Mouse (Mus musculus): ENCODE measurements at regions not wholly inside any gene's neighbourhood (a gene's known extent, or its start where the extent isn't known, plus 50 kb on each side); places are given as distances from the start of the nearest gene placed in this dataset.

DNA sequence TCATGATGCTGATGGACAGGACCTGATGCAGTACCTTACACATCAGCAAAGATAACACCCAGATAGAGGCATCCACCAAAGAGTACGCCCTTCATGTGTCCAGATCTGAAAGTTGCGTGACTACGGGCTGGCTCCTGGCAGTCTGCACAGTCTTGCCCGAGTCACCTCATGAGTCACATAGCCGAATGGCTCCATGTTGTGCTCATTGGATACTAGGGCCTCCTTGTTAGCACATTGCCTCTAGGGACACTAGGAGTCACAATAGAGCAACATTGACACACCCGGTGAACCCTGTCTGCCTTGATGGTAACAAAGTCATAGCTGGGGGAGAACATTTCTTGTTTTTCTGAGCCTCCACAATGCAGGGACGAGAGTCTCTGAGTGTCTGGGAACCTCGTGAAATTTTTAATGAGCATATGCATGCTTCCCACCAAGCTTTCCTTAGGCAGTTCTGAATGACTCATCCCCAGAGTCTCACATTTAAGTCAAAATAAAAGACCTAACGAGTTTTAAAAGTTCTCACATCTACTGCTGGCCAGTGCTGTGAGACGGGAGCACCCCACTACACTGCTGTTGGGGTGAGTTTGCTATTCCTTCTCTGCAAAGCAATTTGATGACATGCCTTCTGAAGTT, 297.5 kb downstream of the Insig2 start:
- DNase-seq (ENCODE audit: extremely low read depth, low read depth, low spot score) = no peak

DNA sequence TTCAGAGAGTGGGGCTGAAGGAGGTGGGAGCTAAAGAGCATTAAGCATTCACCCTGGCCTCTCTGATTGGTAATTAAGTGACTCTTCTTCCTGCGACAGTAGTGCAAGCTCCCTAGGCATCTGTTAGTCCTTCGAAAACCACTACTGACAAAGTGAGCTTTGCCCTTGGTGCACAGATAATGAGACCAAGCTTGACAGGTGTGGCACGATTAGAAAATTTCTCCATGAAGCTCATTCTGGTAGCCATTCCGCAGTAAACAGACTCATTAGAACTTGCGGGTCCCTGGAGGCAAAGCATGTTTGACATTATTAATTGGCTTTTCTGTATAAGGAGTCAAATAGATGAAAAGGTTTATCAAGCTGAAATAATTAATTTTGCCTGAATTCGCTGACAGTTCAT, 285.8 kb downstream of the Insig2 start:
- no peak for DNase-seq (ENCODE audit: extremely low read depth, low read depth, low spot score)

DNA sequence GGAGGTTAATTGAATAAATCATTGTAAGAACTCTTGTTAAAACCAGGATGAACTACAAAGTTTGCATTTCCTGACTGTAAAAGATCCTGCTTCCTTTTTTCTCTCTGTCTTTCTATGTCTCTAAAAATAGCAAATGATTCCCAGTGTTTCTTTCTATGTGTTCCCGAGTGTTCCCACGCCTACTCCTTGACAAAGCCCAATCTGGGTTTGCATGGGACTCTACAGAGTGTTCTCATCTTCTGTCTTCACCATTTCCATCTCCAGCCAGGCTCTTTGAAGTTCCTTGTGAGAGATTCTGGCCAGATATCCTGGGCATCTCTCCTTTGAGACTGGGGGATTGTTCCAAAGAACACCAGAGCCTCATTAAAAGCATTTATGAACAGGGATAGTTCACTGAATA, 285.0 kb downstream of the Insig2 start:
- no peak for DNase-seq (ENCODE audit: extremely low read depth, low read depth, low spot score)

DNA sequence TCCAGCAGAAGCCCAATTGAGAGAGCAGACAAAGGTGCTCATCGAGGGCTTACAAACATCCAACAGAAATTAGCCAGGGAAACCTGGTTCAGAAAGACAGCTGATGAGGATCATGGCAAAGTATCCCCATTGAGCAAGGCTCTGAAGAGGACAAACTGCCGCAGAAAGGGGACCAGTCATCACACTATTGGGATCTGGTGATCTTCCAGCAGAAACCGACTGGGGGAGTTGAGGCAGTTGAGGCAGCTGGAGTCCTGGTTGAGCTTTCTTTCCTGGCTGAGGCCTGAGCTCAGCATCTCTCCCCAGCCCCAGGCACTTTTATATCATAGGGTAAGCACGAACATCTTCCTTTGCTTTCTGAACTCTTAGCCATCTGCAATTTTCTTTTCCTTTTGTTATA, 282.7 kb downstream of the Insig2 start:
- DNase-seq (ENCODE audit: extremely low read depth, low read depth, low spot score) = no peak

DNA sequence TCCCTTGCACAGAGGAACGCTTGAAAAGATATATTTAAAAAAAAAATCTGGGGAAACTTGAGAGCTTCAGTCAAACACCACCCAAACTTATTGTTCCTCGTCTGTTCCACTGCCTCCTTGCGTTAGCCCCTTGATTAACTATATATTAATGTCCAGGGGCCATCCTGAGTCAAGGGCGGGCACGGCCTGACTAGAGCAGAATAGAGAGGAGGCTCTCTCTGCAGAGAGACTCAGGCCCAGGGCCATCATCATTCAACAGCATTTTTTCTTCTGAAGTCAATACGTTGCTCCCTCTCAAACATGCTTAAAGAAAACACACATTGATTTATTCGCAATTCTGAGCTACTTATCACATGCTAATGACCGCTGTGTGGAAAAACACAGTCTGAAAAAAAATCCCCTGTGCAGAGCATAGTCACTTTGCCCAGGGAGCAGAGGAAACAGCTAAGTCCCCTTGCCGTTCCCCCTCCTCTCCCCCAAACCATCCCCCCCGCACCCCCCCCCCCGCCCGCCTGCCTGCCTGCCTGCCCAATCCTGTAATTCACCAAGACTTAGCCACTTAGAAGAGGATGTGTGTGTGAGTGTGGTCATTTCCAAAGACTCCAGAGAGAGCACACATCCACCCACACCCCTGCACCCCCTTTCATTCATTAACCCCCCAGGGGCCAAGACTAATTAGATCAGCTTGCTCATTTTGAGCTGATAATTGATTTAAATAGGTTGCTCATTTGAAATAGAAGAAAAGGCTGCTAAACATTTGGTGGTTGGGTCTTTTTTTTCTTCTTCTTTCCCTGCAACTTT, 281.5 kb downstream of the Insig2 start:
- no peak for DNase-seq (ENCODE audit: extremely low read depth, low read depth, low spot score)

DNA sequence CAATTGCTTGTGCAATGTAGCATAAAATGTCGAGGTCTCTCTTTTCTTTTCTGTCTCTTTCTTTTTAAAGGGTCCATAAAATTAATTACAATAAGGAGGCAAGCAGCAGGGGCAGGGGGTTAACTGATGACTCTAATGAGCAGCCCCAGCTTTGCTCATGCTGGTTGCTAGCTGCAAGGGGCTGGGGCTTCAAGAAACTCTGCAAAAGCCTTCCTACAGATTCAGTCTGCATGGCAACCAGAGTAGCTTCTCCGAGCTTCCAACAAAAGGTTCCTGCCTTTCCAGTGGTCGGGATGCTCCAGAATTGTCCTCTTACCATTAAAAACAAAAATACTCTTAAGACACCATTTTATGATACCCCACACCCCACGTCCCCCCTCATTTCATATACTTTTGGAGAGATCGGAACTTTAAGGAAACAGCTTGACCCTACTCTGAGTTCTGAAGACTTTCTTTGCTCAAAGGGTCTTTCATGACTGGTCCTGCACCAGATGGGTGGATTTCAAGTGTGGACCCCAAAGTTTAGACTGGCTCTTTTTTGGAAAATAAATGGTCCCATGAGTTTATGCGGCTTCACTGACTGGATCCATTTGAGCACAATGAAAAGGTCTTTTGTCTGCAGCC, 280.8 kb downstream of the Insig2 start:
- no peak for DNase-seq (ENCODE audit: extremely low read depth, low read depth, low spot score)

DNA sequence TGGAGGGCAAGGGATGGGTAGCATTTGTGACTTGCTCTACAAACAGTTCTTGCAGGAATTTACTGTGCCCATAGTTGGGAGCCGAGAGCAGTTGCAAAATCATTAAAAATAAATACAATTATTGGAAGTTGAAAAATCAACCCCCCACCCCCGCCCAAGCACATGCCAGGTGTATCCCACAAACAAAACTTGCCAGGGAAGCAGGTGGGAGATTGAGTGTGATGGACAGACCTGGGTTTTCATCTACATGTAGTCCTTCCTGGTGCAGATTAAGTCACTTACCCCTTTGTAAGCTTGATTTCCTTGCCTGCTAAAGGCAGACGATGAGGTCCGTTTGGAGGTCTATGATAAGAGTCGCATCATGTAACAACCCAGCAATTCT, 280.3 kb downstream of the Insig2 start:
- no peak for DNase-seq (ENCODE audit: extremely low read depth, low read depth, low spot score)

DNA sequence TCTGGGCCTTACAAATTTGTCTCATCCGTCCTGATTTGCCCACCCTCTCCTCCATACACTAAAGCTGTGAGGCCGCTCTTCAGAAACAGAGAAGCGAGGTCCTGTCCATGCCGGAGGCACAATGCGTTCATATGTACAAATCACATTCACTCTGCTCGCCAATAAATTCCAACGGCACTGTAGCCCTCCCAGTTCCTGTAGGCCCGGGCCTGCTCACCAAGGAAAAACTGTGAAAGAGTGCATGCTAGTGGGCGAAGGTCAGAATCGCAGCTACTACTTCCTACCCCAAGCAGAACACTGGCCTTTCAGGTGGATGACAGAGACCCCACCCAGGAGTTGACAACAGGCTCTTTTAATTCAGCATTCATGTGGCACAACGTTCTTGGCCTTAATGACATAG, 278.7 kb downstream of the Insig2 start:
- DNase-seq (ENCODE audit: extremely low read depth, low read depth, low spot score) = no peak

DNA sequence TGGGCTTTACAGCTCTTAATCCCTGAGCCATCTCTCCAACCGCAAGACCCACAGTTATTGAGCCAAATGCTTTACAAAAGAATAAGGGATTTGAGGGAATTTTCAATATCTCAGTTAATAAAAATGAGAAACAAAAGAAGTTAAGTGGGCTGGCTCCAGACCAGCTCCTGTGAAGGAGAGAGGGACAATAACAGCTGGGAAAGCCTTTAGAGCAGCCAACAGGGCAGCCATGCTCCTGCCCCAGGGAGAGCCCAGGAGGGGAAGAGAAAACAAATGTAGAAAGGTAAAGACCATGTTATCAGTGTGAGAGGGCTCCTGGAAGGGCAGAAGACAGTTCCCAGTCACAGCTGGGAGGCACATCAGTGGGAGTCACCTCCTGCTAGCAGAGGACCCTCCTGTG, 257.8 kb downstream of the Insig2 start:
- DNase-seq (ENCODE audit: extremely low read depth, low read depth, low spot score) = no peak

DNA sequence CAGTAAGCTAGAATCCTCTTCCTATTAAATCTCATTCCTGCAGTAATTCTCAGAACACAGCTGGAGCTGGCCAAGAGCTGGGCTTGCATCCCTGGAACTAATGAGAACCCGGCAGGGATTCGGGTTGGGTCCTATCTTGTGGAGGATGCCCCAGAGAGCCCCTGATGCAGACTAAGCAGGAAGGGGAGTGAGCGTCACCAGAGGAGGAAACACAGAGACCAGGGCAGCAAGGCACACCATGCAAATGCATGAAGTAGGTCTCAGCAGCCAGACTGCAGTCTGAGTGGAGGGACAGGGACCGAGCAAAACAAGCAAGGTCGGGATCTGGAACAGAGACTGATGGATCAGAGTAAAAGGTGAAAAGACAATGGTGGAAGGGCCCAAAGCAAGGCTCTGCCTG, 249.6 kb downstream of the Insig2 start:
- no peak for DNase-seq (ENCODE audit: extremely low read depth, low read depth, low spot score)

DNA sequence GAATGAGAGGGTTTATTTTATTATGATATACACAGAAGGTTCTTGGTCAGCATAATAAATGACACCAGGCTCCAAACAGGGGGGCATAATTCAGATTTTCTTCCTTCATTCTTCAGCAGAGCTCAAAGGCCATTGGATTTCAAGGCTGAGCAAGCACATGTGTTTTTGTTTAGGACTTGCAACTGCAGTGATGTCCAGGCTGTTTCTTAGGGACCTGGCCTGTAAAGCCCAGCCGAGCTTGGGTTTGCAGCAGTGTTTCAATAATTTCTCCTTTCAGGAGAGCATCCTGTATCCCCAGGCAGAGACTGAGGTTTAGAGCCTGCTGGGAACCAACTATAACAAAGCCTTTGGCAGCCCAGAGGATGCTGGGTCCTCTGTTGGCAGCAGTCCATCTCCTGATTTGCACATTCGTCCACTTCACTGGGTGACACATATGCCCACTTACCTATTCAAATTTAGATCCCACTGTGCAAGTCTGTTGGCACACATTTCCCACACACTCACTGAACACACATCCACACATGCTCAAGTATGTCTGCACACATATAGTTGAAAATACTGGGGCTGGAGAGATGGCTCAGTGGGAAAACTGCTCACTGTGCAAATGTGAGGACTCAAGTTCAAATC, 247.2 kb downstream of the Insig2 start:
- no peak for DNase-seq (ENCODE audit: extremely low read depth, low read depth, low spot score)

DNA sequence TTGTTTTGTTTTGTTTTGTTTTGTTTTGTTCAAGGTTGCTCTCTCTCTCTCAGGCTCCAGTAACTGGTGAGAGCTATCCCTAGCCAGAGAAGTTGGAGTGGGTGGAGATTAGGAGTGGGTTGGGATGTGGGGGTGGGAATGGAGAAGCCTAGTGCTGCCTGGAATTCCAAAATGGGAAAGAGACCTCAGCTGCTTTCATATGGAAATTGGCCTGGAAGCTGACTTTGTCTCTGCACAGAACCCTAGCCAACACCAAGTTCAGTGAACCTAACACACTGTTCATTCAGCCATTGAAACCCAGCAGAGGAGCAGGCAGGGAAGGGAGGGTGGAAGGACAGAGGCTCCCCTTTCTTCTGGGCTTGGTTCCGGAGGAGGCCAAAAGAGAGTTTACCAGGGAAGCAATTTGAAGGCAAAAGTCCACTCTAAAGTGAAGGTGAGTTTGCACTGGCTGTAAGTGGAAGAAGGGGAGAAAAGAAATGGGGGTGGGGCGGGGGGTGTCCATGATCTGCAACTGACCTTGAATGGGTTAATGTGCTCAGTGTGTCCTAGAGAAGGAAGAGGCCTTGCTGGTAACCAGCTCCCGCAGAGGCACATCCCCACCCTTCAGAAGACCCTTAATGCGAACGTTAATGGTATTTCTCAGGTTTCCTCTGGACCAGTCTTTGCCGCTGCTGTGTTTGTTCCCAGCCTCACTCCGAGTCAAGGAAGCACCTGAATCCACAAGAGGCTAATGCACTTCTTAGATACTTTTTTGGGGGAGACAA, 245.1 kb downstream of the Insig2 start:
- no peak for DNase-seq (ENCODE audit: extremely low read depth, low read depth, low spot score)

DNA sequence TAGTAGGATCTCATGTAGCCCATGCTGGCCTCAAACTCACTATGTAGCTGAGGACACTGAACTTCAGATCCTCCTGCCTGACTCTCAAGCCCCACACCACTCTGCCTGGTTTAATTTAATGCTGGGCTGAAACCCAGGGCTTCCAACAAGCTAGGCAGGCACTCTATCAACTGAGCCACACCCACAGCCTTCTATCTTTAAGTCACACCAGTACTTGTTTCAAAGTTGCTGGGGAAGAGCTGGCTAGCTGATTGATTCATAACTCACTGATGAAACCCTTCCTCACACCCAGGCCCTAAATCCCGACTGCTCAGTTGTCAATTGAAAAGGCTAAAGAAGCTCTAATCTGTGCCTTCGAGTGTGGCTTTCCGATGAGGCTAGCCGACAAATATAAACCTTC, 241.8 kb downstream of the Insig2 start:
- DNase-seq (ENCODE audit: extremely low read depth, low read depth, low spot score) = no peak

DNA sequence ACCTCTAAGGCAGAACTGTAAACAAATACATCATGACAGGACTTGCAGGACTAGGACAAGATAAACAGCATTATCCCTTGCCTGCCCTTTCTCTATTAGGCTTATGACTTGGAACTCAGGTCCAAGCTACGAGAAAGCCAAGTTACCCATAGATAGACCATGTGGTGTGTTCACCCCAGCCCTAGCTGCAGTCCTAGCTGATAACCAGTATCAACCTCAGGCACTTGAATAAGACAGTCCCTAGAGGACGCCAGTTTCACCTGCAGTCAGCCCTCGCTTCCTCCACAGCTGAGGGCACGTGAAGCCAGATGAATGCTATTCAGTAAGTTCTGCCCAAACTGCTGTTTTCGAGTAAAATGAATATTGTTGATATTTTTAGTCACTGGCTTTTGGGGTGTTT, 239.5 kb downstream of the Insig2 start:
- no peak for DNase-seq (ENCODE audit: extremely low read depth, low read depth, low spot score)

DNA sequence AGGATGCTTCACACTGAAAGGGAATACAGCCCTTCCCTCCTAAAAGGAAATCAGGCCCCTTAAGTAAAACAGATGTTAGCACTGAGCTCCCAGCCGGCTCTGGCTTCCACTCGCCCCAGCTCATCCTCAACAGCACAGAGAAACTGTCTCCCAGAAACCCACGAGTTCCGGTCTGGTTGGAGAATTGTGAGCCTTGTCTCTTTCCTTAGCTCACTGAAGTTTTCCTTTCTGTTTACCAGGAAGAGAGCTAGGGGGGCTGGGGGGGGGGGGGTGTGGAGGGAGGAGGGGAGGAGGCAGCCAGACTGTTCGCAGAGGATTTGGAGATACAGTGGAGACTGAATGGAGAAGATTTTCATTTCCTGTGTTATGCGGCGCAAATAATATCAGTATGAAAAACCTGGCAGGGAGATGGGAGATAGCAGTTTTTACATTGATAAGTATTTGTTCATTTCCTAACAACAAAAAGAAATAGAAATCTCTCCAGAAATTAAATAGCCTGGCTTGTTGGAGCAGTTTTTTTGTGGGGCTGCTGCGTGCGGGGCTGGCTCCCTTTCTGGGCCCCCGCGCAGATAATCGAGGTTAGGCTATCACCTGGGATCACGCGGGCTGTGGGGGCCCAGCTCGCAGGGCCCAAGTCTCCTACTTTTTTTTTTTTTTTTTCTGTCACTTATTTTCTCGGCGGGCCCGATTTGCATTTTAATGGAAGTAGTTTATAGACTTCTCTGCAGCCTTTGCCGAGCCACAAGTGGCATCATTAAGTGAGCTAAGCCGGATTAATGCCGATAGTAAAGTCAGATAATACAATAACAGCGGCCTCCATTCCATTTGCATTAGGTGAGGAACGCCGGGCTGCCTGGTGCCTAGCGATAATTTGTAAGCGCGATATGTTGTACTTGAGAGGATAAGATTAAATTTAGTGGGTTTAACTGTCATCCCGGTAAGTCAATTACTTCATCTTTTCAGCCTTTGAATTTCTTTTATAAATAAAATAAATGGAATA, 235.5 kb downstream of the Insig2 start:
- DNase-seq (ENCODE audit: extremely low read depth, low read depth, low spot score) = no peak

DNA sequence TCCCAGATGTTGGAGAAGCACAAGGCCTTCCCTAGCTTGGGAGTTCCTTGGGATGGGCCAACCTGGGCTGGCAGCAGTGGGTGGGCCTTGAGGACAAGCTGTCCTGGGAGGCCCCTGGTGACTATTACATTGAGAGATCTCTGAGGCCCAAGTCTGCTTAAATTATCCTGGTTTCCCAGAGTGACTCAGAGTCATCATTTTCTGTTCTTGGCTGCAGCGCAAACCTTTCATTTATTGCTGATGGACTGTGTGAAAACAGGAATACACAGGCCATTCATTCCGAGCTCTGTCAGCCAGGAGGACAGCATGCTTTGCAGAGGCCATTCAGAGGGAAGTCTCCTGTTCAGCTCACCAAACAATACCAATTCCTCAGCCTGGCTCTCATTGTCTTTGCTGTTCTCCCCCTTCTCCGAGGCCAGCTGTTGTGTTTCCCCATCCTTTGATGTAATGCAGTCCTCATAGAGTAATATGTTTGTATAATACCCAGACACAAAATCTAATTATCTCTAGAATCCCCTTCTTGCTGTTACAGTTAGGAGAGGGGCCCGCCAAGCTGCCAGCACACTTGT, 220.5 kb downstream of the Insig2 start:
- no peak for DNase-seq (ENCODE audit: extremely low read depth, low read depth, low spot score)

DNA sequence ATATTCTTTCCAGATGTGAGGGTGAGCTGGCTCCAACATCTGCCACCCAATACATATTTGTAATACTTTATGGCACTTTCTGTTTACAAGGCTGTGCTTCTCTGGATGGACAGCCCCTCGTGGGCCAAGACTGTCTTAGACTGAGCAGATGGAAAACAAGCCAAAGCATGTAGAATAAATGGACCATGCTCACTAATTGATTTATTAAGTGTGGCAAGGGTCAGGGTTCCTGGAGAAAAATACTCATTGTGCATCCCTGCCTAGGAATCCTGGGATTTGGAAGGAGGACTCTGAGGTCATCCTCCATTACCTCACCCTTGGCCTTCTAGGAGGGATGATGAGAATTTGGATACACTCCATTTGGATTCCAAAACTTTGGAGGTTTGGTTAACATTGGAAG, 219.9 kb downstream of the Insig2 start:
- no peak for DNase-seq (ENCODE audit: extremely low read depth, low read depth, low spot score)

DNA sequence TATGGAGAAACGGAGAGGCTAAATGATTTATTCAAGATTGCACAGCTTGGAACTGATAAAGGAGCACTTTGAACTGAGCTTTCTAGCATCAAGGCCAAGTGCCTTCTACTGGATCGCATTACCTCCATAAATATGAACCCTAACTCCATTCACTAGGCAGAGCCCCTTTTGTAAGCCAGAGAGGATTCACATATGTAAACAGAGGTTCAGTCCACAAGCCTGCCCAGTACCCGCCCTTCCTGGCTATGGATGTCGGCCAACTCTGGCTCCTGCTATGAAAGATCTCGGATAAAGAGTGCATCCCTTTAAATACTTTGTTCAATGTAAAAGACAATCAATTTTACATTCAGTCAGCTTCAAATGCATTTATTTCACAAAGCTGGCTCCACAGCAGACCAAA, 215.8 kb downstream of the Insig2 start:
- no peak for DNase-seq (ENCODE audit: extremely low read depth, low read depth, low spot score)

DNA sequence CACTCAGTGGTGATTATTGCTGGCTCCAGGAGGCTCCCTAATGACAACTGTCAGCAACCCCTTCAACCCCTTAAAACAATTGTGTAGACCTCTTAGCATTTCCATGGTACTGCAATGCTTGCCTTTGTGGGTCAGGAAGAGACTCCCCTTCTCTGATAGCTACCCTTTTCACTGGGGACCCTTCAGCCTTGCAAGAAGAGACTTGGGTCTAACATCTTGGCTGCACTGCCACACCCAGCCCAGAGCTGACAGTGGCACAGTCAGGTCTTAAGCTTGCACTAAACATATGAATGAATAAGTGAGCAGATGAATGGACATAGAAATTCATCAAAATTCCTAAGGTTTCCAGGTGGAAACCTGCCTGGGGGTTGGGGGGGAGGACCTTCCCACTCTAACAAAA, 209.0 kb downstream of the Insig2 start:
- no peak for DNase-seq (ENCODE audit: extremely low read depth, low read depth, low spot score)

DNA sequence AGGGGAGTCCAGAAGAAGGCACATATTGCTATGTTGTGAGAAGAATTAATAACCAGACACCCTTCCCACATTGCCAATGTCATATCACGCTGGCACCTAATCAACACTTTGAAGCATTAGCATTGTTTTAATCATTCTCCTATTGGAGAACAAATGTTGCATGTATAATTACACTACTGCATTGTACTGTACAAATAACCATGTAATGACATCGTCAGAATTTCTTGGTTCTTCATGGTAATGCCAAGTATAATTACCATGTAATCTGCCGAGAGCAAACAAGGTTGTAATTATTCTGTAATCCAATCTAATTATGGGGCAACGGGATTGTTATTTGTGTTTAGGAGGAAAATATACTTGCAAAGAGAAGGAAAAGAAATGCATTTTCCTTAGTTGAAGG, 196.1 kb downstream of the Insig2 start:
- DNase-seq (ENCODE audit: extremely low read depth, low read depth, low spot score) = no peak
